Mouse (Mus musculus) CD4-positive helper T cell, adult 2 months (primary cell): ENCODE results near the gene Tmem79.
"Not testable (repeated sequence)": the region's sequence is repeated elsewhere in the genome, so short reads cannot be mapped to it uniquely, and the experiment has no call there.

Source experiments
- DNase-seq: peaks from one replicate; pipeline ENCODE4 v3.0.0-alpha.2; 2012; ENCODE audit warnings: low read depth, missing footprints, low spot score

Gene Tmem79

GRCm38 (mm10) chr3:88285565-88285895 is 50.4 kb downstream of the Tmem79 start:
- DNase-seq = not testable (repeated sequence)

GRCm38 (mm10) chr3:88284815-88285564 is 51.0 kb downstream of the Tmem79 start:
- not testable (repeated sequence) for DNase-seq

GRCm38 (mm10) chr3:88281141-88281916 is 54.6 kb downstream of the Tmem79 start:
- DNase-seq = not testable (repeated sequence)

GRCm38 (mm10) chr3:88280035-88280434 is 55.9 kb downstream of the Tmem79 start:
- DNase-seq = no peak
